Mouse (Mus musculus): Measurements from ENCODE around the gene Taf4.

Taf4 gene

GRCm38 (mm10) chr2:179934165-179934564 is 42.3 kb downstream of the Taf4 start:
- no peak for DNase-seq

- DNase-seq, result no peak
Observed at GRCm38 (mm10) chr2:179931741-179932140, 44.7 kb downstream of the Taf4 start.

DNA sequence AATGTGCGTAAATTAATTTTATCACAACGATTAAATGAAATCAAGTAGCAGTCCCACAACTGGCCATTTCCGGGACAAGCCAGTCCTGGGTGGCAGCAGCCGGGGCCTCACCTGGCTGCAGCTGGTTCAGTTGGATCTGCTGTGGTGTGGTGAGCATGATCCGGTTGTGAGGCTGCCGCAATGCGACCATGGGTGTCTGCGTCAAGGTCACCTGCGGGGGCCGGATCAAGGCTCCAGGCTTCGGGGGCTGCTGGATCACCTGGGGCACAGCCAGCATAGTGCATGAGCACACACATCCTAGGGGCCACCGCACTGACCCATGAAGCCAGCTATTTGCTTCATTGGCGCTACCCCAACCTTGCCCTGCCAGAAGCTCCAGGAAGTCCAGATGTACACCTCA is 47.3 kb downstream of the Taf4 start:
- DNase-seq, result no peak

- no peak for DNase-seq
Observed at GRCm38 (mm10) chr2:179924038-179924437, 52.4 kb downstream of the Taf4 start.

DNA sequence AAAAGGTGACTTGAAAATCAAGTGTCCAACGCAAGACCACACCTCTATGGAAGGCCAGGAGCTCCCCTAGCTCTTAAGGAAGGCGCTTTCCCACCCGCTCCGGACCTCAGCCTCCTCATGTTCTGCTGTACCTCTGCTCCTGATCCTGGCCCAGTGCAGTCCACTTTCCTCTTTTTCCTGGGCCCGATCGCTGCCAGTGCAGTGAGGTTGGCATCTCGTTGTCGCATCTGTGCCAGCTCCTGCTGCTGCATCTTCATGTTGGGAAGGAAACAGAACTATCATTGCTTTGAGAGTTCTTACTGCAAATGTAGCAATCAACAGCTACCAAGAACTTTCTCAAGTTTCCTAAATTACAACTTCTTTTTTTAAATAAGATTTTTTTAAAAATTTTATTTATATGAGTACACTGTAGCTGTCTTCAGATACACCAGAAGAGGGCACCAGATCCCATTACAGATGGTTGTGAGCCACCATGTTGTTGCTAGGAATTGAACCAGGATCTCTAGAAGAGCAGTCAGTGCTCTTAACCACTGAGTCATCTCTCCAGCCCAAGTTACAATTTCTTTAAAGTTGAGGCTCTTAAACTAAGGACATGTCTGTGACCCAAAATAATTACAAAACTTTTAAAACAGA is 55.3 kb downstream of the Taf4 start:
- no peak for DNase-seq

GRCm38 (mm10) chr2:179920042-179920441 is 56.4 kb downstream of the Taf4 start:
- no peak for DNase-seq

GRCm38 (mm10) chr2:179916877-179917673 is 59.4 kb downstream of the Taf4 start:
- peak; percentile 81 for DNase-seq

DNA sequence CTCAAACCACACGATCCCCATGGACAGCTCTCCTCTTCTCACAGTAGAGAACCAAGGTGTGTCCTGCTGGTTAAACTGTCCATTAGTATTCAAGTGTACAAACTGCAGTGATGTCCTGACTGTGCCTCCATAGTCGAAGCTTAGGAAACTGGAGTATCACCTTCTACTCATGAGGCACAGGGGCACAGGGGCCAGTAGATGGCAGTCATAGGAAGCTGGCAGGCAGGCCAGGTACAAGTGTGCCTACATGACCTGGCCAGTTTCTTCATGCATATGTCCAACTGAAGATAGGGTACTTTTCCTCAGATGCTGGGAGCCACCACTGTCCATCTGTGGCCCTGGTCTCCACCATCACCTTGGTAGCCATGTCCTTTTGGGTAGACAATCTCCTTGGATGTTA is 62.2 kb downstream of the Taf4 start:
- DNase-seq, result no peak

DNA sequence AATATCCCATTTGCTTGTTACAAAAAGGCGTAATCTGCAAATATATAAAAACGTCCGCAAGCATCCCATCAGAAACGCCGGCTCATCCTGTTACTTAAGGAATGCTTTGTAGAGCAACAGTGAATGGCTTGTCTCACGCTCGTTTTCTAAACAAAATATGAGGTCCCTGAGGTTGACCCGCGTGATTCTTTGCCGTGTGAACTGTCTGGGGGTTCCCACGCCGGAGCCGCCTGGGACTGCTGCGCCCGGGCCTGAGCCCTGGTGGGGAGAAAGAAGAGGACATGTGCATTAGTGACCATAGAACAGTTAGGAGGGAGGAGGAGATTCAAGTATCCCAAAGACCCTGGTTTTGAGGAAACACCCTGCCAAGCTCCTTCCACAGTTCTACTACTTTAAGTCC is 63.1 kb downstream of the Taf4 start:
- no peak for DNase-seq

DNA sequence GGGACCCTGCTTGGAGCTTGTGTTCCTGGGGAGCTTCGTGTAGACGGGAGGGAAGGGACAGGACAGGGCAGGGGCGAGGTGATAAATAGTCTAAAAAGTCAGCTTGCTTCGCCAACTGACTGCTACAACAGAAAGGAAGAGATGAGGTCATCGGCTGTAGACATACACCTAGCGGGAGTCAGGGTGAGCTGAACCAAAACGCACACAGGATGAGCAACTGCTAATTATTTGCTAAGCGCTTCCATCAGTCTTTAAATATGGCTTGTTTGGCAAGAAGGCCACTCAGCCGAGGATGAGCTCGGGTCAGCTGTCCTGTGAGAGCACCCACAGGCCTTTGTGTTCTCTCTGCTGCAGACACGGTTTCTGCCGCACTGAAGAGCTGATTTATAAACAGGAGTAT is 63.5 kb downstream of the Taf4 start:
- no peak for DNase-seq

GRCm38 (mm10) chr2:179896949-179897348 is 79.5 kb downstream of the Taf4 start:
- no peak for DNase-seq

- DNase-seq, result no peak
Observed at GRCm38 (mm10) chr2:179891048-179891447, 85.4 kb downstream of the Taf4 start.

- DNase-seq, result no peak
Observed at GRCm38 (mm10) chr2:179884561-179884960, 91.9 kb downstream of the Taf4 start.

GRCm38 (mm10) chr2:179877551-179878215 is 98.8 kb downstream of the Taf4 start:
- peak; percentile 38 for DNase-seq

GRCm38 (mm10) chr2:179875147-179875546 is 101.3 kb downstream of the Taf4 start:
- peak; percentile 69 for DNase-seq

DNA sequence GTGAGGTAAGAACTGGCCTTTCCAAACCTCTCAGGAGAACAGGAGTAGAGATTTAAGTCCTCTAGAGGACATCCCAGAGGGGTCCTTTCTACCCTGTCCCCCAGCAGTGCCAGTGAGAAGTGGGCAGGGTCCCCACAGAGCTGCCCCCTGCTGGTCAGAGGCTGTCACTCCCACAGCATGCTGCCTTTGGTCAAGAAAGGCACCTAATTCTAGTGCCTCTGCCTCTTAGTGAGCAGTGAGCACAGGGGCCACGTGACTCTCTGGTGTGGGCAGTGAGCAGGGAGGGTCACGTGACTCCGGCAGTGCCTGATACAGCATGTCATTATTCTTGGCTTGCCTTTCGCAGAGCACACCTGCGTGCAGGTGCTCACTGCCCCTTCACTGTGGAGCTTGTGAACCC is 103.1 kb downstream of the Taf4 start:
- DNase-seq, result no peak

- no peak for DNase-seq
Observed at GRCm38 (mm10) chr2:179872724-179873123, 103.7 kb downstream of the Taf4 start.

DNA sequence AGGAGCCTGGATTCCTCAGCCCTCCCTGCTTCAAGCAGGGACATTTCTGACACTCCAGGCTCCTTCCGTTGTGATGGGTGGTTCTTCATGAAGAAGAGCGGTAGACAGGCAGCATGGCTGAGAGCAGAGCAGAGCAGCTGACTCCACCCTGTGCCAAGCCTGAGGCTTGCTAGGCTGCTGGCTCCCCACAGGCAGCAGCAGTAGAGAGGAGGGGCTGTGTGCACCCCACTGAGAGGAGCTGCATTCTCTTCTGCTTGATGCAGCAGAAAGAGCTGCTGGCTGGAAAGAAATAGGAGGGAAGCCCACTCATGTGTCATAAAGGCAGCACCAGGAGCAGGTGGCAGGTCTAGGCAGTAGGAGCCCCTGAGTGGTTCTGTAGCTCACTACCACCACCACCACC is 106.6 kb downstream of the Taf4 start:
- DNase-seq, result no peak

DNA sequence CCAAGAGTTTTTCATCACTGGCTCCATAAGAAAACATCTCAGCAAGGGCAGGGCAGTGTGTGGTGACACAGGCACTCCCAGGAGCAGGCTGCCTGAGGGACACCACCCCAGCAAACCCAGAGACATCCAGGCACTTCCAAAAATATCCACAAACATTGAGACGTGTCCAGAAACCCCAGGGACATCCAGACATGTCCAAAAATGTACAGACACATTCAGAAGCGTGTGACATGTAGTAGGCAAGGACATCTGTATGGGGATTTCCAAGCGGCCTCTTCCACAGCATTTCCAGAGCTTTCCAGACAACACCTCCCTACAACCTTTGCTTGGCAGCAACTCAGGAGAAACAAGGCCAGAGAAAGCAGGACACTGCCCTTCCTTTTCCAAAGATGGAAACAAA is 108.8 kb downstream of the Taf4 start:
- DNase-seq, result no peak

- no peak for DNase-seq
Observed at GRCm38 (mm10) chr2:179865097-179865496, 111.3 kb downstream of the Taf4 start.

- no peak for DNase-seq
Observed at GRCm38 (mm10) chr2:179863266-179863665, 113.2 kb downstream of the Taf4 start.

DNA sequence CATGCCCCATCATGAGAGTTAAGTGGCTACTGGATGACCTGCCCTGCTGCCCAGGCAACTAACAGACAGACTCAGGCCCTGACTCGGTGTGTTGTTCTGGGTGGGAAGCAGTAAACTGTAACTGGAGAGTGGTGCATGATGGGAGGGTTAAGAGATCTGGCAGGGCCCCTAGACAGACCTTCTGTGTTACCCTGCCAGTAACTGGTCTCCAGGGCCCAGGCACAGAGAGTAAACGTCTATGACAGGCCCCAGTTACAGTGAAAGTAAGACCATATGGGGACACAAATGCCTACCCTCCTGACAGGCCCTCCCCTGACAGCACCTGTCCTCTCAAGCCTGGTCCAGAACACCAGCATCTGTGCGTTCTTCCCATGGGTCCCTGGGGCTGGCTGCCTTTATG is 113.8 kb downstream of the Taf4 start:
- no peak for DNase-seq
